Mouse (Mus musculus) midbrain, embryonic 10.5 days (tissue): ENCODE data around the gene Ckap2l. TPM values are rescaled to one million over a fixed set of nuclear protein-coding genes. Genes with fewer than 3 reads are reported as not detected.

Experiments
- DNase-seq: peaks from one replicate; pipeline ENCODE4 v3.0.0-alpha.2; 2017; ENCODE audit warnings: low spot score
- H3K27ac ChIP-seq: fragments of 300-500 bp; sonication (generic); replicated peaks from 2 replicates; pipeline ENCODE4 v1.5.1; 2016; ENCODE audit warnings: mild to moderate bottlenecking
- H3K27me3 ChIP-seq: fragments of 300-500 bp; sonication (generic); 2 replicates; pipeline ENCODE4 v1.6.1; 2016; ENCODE audit warnings: low read depth, mild to moderate bottlenecking; ENCODE audit not compliant: poor library complexity, severe bottlenecking
- H3K36me3 ChIP-seq: fragments of 300-500 bp; sonication (generic); 2 replicates; pipeline ENCODE4 v1.6.1; 2016; ENCODE audit warnings: mild to moderate bottlenecking, moderate library complexity
- H3K4me1 ChIP-seq: fragments of 300-500 bp; sonication (generic); 2 replicates; pipeline ENCODE4 v1.6.1; 2016
- H3K4me3 ChIP-seq: fragments of 300-500 bp; sonication (generic); 2 replicates; pipeline ENCODE4 v1.5.1; 2016; ENCODE audit warnings: mild to moderate bottlenecking, moderate library complexity
- H3K9me3 ChIP-seq: fragments of 300-500 bp; sonication (generic); replicated peaks from 2 replicates; pipeline ENCODE4 v1.6.1; 2016; ENCODE audit warnings: mild to moderate bottlenecking
- WGBS: fragments of 180-500 bp; shearing (Covaris S2); methylation state at CpG from one replicate; pipeline ENCODE4 v1.1.7; 2016; 5-methylcytosine and 5-hydroxymethylcytosine counted together
- polyA plus RNA-seq: library from polyadenylated mRNA; unstranded; fragments of >200 nt; fragmentation: Nextera tagmentation; extraction: Ambion mirVana; gene quantifications from 2 replicates; pipeline ENCODE4 v1.2.1, GENCODE M21; 2016

The Ckap2l gene
- polyA plus RNA-seq, 1 experiment from 2014 or later, result 64.6 TPM

DNA sequence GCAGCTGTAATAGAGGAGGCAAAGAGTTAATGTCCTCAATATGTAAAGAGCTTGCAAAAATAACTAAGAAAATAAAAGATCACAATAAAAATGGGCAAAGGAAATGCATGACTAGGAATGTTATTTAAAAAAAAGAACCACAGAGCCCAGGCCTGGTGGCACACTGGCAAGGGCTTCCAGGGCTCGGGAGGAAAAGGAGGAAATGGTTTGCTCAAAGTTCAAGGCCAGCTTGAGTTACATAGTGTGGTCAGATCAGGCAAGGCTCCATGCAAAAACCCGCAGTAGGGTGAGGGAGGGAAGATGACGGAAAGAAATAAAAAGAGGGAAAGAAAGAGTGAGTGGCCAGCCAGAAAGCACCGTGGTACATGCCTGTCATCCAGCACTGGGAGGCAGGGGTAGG, 68.4 kb downstream of the Ckap2l start:
- Histone ChIP-seq H3K9me3 (no peaks in the 10 kb centered on the region), H3K4me3 (no peak overlapping the region), H3K4me1 (peaks cover 4% of the 10 kb centered on the region; the same call in 1 of the 2 replicates), H3K36me3 (no peaks in the 10 kb centered on the region), H3K27ac (no peak overlapping the region), H3K27me3 (no peaks in the 10 kb centered on the region)
- 84% methylated on average over 4 of the region's 4 CpGs for WGBS
- DNase-seq, result no peak

DNA sequence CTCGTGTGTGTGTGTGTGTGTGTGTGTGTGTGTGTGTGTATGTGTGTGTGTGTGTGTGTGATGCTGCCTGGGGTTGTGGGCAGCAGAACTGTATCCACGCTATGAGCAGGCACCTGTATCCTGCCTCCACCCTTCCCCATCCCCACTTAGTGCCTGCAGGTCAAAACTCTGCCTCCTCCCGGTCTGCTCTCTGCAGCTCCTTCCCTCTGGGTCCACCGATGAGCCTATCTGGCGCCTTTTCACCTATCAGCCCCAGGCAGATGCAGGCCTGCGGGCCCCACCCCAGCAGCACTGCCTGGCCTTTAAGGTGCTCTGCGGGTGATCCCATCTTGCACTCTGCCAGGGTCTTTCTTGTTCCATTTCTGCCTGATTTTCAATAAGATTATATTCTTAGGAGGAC, 69.3 kb downstream of the Ckap2l start:
- H3K4me3 ChIP-seq, result no peak overlapping the region
- H3K4me1 ChIP-seq, result peaks cover 4% of the 10 kb centered on the region; the same call in 1 of the 2 replicates
- H3K27ac ChIP-seq, result no peak overlapping the region
- no peaks in the 10 kb centered on the region for H3K36me3 ChIP-seq
- H3K27me3 ChIP-seq, result no peaks in the 10 kb centered on the region
- H3K9me3 ChIP-seq, result no peaks in the 10 kb centered on the region
- WGBS, result 79% methylated on average over 6 of the region's 7 CpGs
- no peak for DNase-seq

DNA sequence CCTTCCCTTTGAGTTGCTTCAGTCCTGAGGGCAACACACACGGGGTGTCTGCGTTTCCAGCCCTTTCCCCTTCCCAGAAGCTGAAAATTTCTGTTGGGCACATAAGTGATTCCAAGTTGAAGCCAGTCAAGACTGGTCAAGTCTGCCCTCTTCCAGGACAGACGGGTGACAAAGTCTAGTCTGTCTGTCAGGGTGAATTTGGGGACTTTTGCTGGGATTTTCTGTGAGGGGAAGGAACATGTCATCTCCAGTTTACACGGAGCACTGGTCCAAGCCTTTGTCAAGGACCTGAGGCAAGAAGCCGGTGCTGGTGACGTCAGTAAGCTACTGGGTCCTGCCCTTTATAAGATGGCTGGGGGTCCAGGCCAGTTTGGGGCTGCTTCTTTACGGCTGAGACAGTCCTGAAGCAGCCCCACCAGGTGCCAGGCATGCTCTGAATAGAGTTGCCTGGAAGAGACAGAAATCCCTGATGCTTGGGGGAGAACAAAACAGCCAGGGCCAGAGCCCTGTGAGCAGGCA, 69.9 kb downstream of the Ckap2l start:
- DNase-seq, result no peak
- H3K4me3 ChIP-seq, result no peak overlapping the region
- no peaks in the 10 kb centered on the region for H3K9me3 ChIP-seq
- H3K36me3 ChIP-seq, result no peaks in the 10 kb centered on the region
- peak overlapping the region; percentile 63 for H3K27ac ChIP-seq
- 76% methylated on average over 7 of the region's 7 CpGs for WGBS
- peaks cover 4% of the 10 kb centered on the region; the same call in 1 of the 2 replicates for H3K4me1 ChIP-seq
- H3K27me3 ChIP-seq, result no peaks in the 10 kb centered on the region

DNA sequence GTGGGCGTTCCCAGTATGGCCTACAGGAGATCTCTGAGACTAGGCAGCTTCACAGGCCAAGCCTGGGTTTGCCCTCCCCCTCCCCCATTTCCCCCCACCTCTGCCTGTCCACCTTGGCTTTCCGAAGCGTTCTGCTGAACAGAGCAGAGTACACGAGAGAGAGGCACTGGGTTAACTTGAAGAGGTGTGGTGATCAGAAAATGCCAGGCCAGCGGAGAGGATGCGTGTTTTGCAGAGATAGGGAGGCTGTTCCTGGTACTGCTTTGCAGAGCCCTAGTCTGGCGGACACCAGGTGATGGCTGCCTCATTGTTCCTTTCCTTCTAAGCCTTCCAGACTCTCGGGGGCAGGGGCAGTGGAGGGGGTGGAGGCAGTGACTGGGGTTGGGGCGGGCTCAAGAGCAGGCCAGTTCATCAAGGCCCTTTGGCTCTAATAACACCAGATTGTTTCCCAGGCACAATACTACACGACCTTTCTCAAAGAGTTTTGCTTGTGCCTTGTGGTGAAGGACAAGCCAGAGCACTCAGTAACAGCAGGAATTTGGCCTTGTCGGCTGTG, 70.6 kb downstream of the Ckap2l start:
- peak overlapping the region; percentile 63; the same call in 1 of the 2 replicates for H3K27ac ChIP-seq
- 70% methylated on average over 11 of the region's 11 CpGs for whole genome bisulfite sequencing
- no peaks in the 10 kb centered on the region for H3K36me3 ChIP-seq
- no peak overlapping the region for H3K4me3 ChIP-seq
- H3K9me3 ChIP-seq, result no peaks in the 10 kb centered on the region
- peaks cover 4% of the 10 kb centered on the region; the same call in 1 of the 2 replicates for H3K4me1 ChIP-seq
- no peak for DNase-seq
- no peaks in the 10 kb centered on the region for H3K27me3 ChIP-seq

DNA sequence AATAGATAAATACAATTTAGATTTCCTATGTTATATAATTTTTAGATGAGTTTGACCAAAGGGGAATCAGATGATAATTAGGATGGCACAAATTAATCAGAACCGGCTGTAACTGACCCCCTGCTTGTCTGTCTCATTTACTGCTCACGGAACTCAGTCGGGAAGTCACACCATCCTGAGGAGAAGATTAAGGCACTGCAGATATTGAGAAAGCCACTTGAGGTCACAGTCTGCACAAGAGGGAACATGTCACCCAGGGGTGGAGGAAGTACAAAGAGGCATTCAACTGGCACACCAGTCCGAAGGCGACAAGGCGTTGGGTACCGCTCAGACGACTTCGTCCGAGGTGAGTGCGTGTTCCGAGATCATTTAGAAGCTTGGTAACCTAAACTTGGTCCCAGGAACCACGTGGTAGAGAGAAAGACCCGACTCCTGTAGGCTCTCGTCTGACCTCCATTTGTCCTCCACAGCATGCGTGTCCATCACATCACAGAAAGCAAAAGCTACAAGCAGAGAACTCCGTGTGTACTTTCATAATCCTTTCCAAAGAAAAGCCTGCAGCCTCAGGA, 71.7 kb downstream of the Ckap2l start:
- H3K36me3 ChIP-seq, result no peaks in the 10 kb centered on the region
- H3K4me1 ChIP-seq, result peaks cover 4% of the 10 kb centered on the region; the same call in 1 of the 2 replicates
- 88% methylated on average over 17 of the region's 17 CpGs for WGBS
- H3K27ac ChIP-seq, result no peak overlapping the region
- no peaks in the 10 kb centered on the region for H3K27me3 ChIP-seq
- DNase-seq, result no peak
- H3K4me3 ChIP-seq, result no peak overlapping the region
- no peaks in the 10 kb centered on the region for H3K9me3 ChIP-seq

DNA sequence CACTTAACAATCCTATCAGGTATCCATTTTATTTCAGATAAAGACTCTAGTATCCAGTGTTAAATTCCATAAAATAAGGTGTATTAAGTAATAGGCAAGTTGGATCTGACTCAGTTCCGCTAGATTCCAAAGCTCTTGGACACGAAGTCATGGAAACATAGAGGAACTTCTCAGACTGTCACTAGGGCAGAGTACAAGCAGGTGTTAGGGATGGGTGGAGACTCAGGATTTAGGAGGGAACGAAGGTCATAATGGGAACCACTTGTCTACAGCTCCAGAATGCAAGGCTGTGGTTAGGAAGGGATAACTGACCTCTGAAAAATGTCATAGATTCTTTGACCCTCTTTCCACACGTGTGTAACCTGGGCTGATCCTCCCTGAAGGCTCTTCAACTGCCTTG, 72.8 kb downstream of the Ckap2l start:
- Histone ChIP-seq H3K36me3 (no peaks in the 10 kb centered on the region), H3K27me3 (no peaks in the 10 kb centered on the region), H3K4me1 (peaks cover 4% of the 10 kb centered on the region; the same call in 1 of the 2 replicates), H3K4me3 (no peak overlapping the region), H3K9me3 (no peaks in the 10 kb centered on the region), H3K27ac (no peak overlapping the region)
- DNase-seq, result no peak
- 83% methylated on average over 4 of the region's 4 CpGs for WGBS

DNA sequence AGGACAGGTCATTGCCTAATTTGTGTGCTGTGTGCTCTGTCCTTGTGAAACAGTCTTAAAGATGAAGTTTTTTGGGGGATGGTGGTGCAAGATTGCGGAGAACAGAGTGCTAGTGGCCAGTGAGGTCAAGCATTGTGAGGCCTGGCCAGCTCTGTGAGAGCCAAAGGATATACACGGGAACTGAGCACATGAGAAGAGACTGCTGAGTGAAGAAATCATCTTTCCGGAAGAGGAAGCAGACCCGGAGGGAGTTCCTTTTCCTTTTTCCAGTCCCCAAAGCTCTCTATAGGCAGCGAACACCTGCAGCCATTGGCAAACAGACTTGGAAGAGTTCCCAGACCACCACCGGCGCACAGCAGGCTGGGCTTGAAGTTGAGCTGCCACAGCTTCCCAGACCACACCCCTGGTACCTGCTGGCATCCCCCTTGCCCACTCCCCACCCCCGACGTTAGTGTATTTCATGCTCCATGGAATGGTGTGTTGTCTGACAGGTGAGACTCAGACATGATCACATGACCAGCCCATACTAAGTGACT, 75.8 kb downstream of the Ckap2l start:
- Histone ChIP-seq H3K27me3 (no peaks in the 10 kb centered on the region), H3K4me1 (no peaks in the 10 kb centered on the region), H3K9me3 (no peaks in the 10 kb centered on the region), H3K4me3 (no peak overlapping the region), H3K27ac (no peak overlapping the region), H3K36me3 (no peaks in the 10 kb centered on the region)
- 85% methylated on average over 9 of the region's 9 CpGs for WGBS
- no peak for DNase-seq

DNA sequence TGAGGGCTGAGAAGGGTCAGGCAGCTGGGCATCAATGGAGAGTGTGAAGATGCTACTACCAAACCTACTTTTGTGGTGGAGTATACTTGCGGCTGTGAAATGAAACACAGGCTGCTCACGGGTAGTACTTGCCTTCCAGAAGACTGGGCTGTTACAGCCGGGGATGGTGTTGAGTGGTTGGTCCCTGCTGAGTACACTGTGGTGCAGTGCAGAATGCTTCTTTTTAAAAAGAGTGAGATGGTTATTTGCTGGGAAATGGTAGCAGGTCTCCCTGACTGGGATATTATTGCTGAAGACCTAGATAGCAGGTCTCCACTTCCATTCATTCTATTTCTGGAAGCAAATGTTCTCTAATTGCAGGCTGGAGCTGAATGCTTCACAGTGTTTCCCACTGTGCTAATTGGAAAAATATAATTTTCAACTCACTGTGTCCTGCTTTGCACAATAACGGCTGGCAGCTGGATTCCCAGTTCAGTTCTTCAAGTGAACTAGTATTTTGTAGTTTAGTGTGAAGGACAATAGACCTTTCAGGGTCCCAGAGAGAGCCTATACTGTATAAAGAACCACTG, 78.4 kb downstream of the Ckap2l start:
- Histone ChIP-seq H3K9me3 (no peaks in the 10 kb centered on the region), H3K4me3 (no peak overlapping the region), H3K36me3 (0 out of 2 replicates have a peak, but pooled peaks cover 6% of the 10 kb centered on the region), H3K27me3 (no peaks in the 10 kb centered on the region), H3K4me1 (no peaks in the 10 kb centered on the region), H3K27ac (no peak overlapping the region)
- WGBS, result 90% methylated on average over 4 of the region's 4 CpGs
- no peak for DNase-seq

Other genes with a start within 250 kb of the Ckap2l start
- gene Vinac1, start 249.0 kb downstream of the Ckap2l start, polyA plus RNA-seq, result 0.14 and 0.20 TPM in 2 replicates
- gene Ttl, start 231.3 kb downstream of the Ckap2l start, polyA plus RNA-seq, result 12.4 and 13.3 TPM in 2 replicates
- 35.5 and 37.2 TPM in 2 replicates for gene Polr1b, start 196.2 kb downstream of the Ckap2l start, polyA plus RNA-seq
- 28.7 and 31.6 TPM in 2 replicates for gene Chchd5, start 167.5 kb downstream of the Ckap2l start, polyA plus RNA-seq
- 53.7 and 55.6 TPM in 2 replicates for gene Slc20a1, start 98.4 kb downstream of the Ckap2l start, polyA plus RNA-seq
- 0.10 and 0.11 TPM in 2 replicates for gene Il1a, start 12.8 kb upstream of the Ckap2l start, polyA plus RNA-seq
- gene Il1b, start 73.9 kb upstream of the Ckap2l start, polyA plus RNA-seq, result 0.14 TPM in 1 of 2 replicates, not detected in the other
- gene F830045P16Rik, start 239.4 kb upstream of the Ckap2l start, polyA plus RNA-seq, result not detected in 2 replicates